Mouse (Mus musculus) myocyte (in vitro differentiated cells): Measurements from ENCODE around the gene Cfap221.

ENCODE experiments used
- CEBPB ChIP-seq: IDR thresholded peaks from 2 replicates; pipeline ENCODE4 v1.6.1; 2011; ENCODE audit warnings: mild to moderate bottlenecking, moderate library complexity; ENCODE audit not compliant: poor library complexity, insufficient read depth, severe bottlenecking
- MYOG ChIP-seq, 3 experiments: IDR thresholded peaks; one replicate each; pipeline ENCODE4 v1.6.1; 2011; ENCODE audit warnings: control low read depth in 2 of 3, low read depth in 2 of 3, mild to moderate bottlenecking in 2 of 3; ENCODE audit not compliant: insufficient read length in 2 of 3, control insufficient read depth in 1 of 3, insufficient read depth in 1 of 3
- POLR2A ChIP-seq: IDR thresholded peaks from one replicate; pipeline ENCODE4 v1.6.1; 2011; ENCODE audit warnings: low read depth, mild to moderate bottlenecking, control low read depth, moderate library complexity; ENCODE audit not compliant: insufficient read length
- SRF ChIP-seq: IDR thresholded peaks from one replicate; pipeline ENCODE4 v1.6.1; 2011; ENCODE audit warnings: low read depth; ENCODE audit not compliant: control insufficient read depth, insufficient read length
- TCF12 ChIP-seq: IDR thresholded peaks from one replicate; pipeline ENCODE4 v1.6.1; 2011; ENCODE audit warnings: mild to moderate bottlenecking, control low read depth; ENCODE audit not compliant: poor library complexity, insufficient read depth, severe bottlenecking

DNA sequence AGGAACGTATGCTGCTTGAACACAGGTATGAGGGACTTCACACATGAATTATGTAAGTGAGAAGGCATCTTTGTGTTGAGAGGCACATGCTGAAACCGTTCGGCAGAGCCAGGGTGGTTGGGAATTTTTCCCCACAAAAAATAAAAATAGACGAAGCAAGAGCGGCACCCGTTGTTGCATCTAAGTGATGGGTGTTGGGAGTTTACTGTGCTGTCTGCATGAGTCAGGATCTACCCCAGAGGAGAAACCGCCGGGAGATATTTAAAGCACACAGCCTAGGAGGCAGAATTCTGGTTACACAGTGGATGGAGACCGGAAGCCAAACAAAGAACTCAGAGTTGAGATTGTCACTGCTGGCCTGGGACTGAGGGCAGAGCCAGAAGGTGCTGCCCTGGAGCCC is 105.9 kb downstream of the Cfap221 start:
- TF ChIP-seq CEBPB (no peak), MYOG (IDR thresholded peaks at IDR 0.05; ENCODE audit: control insufficient read depth in 1 of 3, insufficient read depth in 1 of 3, insufficient read length in 2 of 3, low read depth in 2 of 3) (no peak), POLR2A (no peak), SRF (no peak), TCF12 (no peak)
